Mouse (Mus musculus) intestine, postnatal 0 days (tissue): ENCODE results near the gene A930004D18Rik. TPM values are rescaled to one million over a fixed set of nuclear protein-coding genes. Genes with fewer than 3 reads are reported as not detected.
A peak's percentile ranks its signal among the peaks of the same experiment; 100 is the strongest.

ENCODE experiments used
- ATAC-seq: fragments of 200-750 bp; cut with Nextera tagmentation; 2 replicates; pipeline ENCODE4 v1.8.0; 2017; ENCODE audit warnings: mild to moderate bottlenecking, moderate TSS enrichment, moderate library complexity
- H3K27ac ChIP-seq: fragments of 300-500 bp; sonication (generic); 2 replicates; pipeline ENCODE4 v1.5.1; 2014; ENCODE audit warnings: mild to moderate bottlenecking, low read depth, low read length, moderate library complexity
- H3K27me3 ChIP-seq: fragments of 300-500 bp; sonication (generic); replicated peaks from 2 replicates; pipeline ENCODE4 v1.6.1; 2014; ENCODE audit warnings: low read length, mixed read lengths; ENCODE audit not compliant: control insufficient read depth, insufficient read depth
- H3K36me3 ChIP-seq: fragments of 300-500 bp; sonication (generic); 2 replicates; pipeline ENCODE4 v1.6.1; 2014; ENCODE audit warnings: mild to moderate bottlenecking, moderate library complexity; ENCODE audit not compliant: control insufficient read depth, insufficient read depth
- H3K4me1 ChIP-seq: fragments of 300-500 bp; sonication (generic); replicated peaks from 2 replicates; pipeline ENCODE4 v1.6.1; 2014; ENCODE audit warnings: antibody characterized with exemption, low read length, mixed read lengths; ENCODE audit not compliant: control insufficient read depth, insufficient read depth
- H3K4me2 ChIP-seq: fragments of 300-500 bp; sonication (generic); replicated peaks from 2 replicates; pipeline ENCODE4 v1.6.1; 2014; ENCODE audit warnings: low read depth, mild to moderate bottlenecking, moderate library complexity
- H3K4me3 ChIP-seq: fragments of 300-500 bp; sonication (generic); 2 replicates; pipeline ENCODE4 v1.5.1; 2014; ENCODE audit warnings: low read depth, low read length
- H3K9ac ChIP-seq: fragments of 300-500 bp; sonication (generic); 2 replicates; pipeline ENCODE4 v1.6.1; 2014; ENCODE audit warnings: mild to moderate bottlenecking, low read depth, low read length
- H3K9me3 ChIP-seq: fragments of 300-500 bp; sonication (generic); 2 replicates; pipeline ENCODE4 v1.6.1; 2016; ENCODE audit warnings: mixed run types; ENCODE audit not compliant: control insufficient read depth
- CTCF ChIP-seq: sonication (generic); IDR thresholded peaks from 2 replicates; pipeline ENCODE4 v1.5.1; 2016; ENCODE audit warnings: low read depth, mild to moderate bottlenecking, control low read depth, antibody characterized with exemption, moderate library complexity
- WGBS: fragments of 180-500 bp; shearing (Covaris S2); extraction: QIAGEN DNeasy Blood & Tissue Kit; methylation state at CpG from one replicate; pipeline ENCODE4 v1.1.7; 2014; 5-methylcytosine and 5-hydroxymethylcytosine counted together
- polyA plus RNA-seq: library from polyadenylated mRNA; unstranded; fragments of >200 nt; fragmentation: Nextera tagmentation; extraction: Ambion mirVana; gene quantifications from 2 replicates; pipeline ENCODE4 v1.2.1, GENCODE M21; 2015

The A930004D18Rik gene
- polyA plus RNA-seq, 1 experiment from 2014 or later = 6.3 TPM

- Histone ChIP-seq H3K27ac (peak overlapping the region; percentile 96), H3K4me2 (peak overlapping the region; percentile 81), H3K4me3 (peak overlapping the region; percentile 69), H3K4me1 (no peaks in the 10 kb centered on the region), H3K9ac (peak overlapping the region; percentile 66), H3K36me3 (no peaks in the 10 kb centered on the region), H3K9me3 (no peaks in the 10 kb centered on the region), H3K27me3 (no peaks in the 10 kb centered on the region)
- TF ChIP-seq CTCF = no peak
- WGBS = 31% methylated on average over 9 of the region's 9 CpGs
- ATAC-seq = no peak
Observed at GRCm38 (mm10) chr2:18058146-18058708, 20.7 kb upstream of the A930004D18Rik start.

- Histone ChIP-seq H3K4me3 (peak overlapping the region; percentile 69), H3K36me3 (no peaks in the 10 kb centered on the region), H3K4me2 (peak overlapping the region; percentile 81), H3K27me3 (no peaks in the 10 kb centered on the region), H3K9ac (peak overlapping the region; percentile 66), H3K4me1 (no peaks in the 10 kb centered on the region), H3K27ac (peak overlapping the region; percentile 96), H3K9me3 (no peaks in the 10 kb centered on the region)
- ATAC-seq = peak; percentile 0; the same call in 1 of the 2 replicates
- TF ChIP-seq CTCF = no peak
- 1% methylated on average over 48 of the region's 48 CpGs for WGBS
Observed at GRCm38 (mm10) chr2:18057336-18058145, 20.0 kb upstream of the A930004D18Rik start.

- WGBS = 0% methylated on average over 36 of the region's 50 CpGs
- peak; percentile 98 for ATAC-seq
Observed at GRCm38 (mm10) chr2:18056786-18057255, 19.3 kb upstream of the A930004D18Rik start.

GRCm38 (mm10) chr2:18055929-18056785 is 18.6 kb upstream of the A930004D18Rik start:
- under 1% methylated on average over 40 of the region's 66 CpGs for WGBS

More at GRCm38 (mm10) chr2:18056786-18057255, 19.3 kb upstream of the A930004D18Rik start:
- Histone ChIP-seq H3K9ac (peak overlapping the region; percentile 66), H3K9me3 (no peaks in the 10 kb centered on the region), H3K27me3 (no peaks in the 10 kb centered on the region), H3K36me3 (no peaks in the 10 kb centered on the region), H3K27ac (peak overlapping the region; percentile 96), H3K4me2 (peak overlapping the region; percentile 81), H3K4me1 (no peaks in the 10 kb centered on the region), H3K4me3 (peak overlapping the region; percentile 69)
- peak; percentile 23 for TF ChIP-seq CTCF

GRCm38 (mm10) chr2:18055016-18055928 is 17.7 kb upstream of the A930004D18Rik start, which contains the start of gene Mllt10:
Gene Mllt10 (plus strand): TSS chr2:18055237.
- 8% methylated on average over 20 of the region's 20 CpGs for WGBS
- H3K9ac ChIP-seq = peak within 1 kb of the TSS; percentile 66

More at GRCm38 (mm10) chr2:18055929-18056785, 18.6 kb upstream of the A930004D18Rik start:
- Histone ChIP-seq H3K9me3 (no peaks in the 10 kb centered on the region), H3K4me1 (no peaks in the 10 kb centered on the region), H3K9ac (peak overlapping the region; percentile 66), H3K4me2 (peak overlapping the region; percentile 81), H3K36me3 (no peaks in the 10 kb centered on the region), H3K27me3 (no peaks in the 10 kb centered on the region), H3K4me3 (peak overlapping the region; percentile 69), H3K27ac (peak overlapping the region; percentile 96)
- TF ChIP-seq CTCF = no peak
- peak; percentile 34; the same call in 1 of the 2 replicates for ATAC-seq

More at GRCm38 (mm10) chr2:18055016-18055928, 17.7 kb upstream of the A930004D18Rik start, which contains the start of gene Mllt10:
- no peaks in the 10 kb centered on the region for H3K9me3 ChIP-seq
- no peak for ATAC-seq
- H3K36me3 ChIP-seq = no peaks in the 10 kb centered on the region
- no peaks in the 10 kb centered on the region for H3K27me3 ChIP-seq
- H3K4me3 ChIP-seq = peak within 1 kb of the TSS; percentile 69
- no peak for TF ChIP-seq CTCF
- peak within 1 kb of the TSS; percentile 96 for H3K27ac ChIP-seq
- no peaks in the 10 kb centered on the region for H3K4me1 ChIP-seq
- peak within 1 kb of the TSS; percentile 81 for H3K4me2 ChIP-seq
